Mouse (Mus musculus) embryonic stem cell, embryonic (primary cell): ENCODE measurements around the gene Adamts12.

Experiments used
- CTCF ChIA-PET, 4 experiments: fragments of 300-600 bp in 2 of 4; fragments of 350-600 bp in 2 of 4; sonication (Branson Sonifier 250); formaldehyde crosslinking; loops; one replicate each; lab custom pipeline; 2022; ENCODE audit warnings: inconsistent platforms in 2 of 4; lab: Charles Lee
- POLR2A ChIA-PET, 4 experiments: fragments of 300-600 bp in 2 of 4; fragments of 350-600 bp in 2 of 4; sonication (Branson Sonifier 250); formaldehyde crosslinking; loops; one replicate each; lab custom pipeline; 2022; ENCODE audit warnings: antibody characterized with exemption in 4 of 4, inconsistent platforms in 1 of 4; lab: Charles Lee

Gene Adamts12

DNA sequence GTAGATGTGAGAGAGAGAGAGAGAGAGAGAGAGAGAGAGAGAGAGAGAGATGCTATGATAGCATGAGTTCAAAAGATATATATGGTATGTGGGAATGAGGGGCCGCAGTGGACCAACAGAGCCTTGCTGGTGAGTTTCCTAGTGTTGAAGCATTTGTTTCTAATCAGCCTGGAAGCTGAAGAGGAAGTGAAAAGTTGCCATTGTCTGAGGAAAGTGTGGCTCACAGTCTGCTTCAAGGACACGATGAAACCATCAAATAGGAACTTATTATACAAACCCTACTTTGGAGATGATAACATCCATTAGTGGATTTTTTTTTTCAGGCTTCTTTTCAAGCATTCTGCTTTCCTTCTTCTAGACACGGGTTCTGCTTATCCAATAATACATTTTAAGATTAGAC is 52.3 kb downstream of the Adamts12 start:
- CTCF ChIA-PET, result interaction anchor here in 1 of 4 experiments (0.6 kb wide), 1 partner anchor 855 kb away, joined by 3 read pairs; no protein-coding TSS in a partner anchor
- POLR2A ChIA-PET, result interaction anchor here in 1 of 4 experiments (0.5 kb wide), 1 partner anchor 921 kb away, joined by 7 read pairs; no protein-coding TSS in a partner anchor

DNA sequence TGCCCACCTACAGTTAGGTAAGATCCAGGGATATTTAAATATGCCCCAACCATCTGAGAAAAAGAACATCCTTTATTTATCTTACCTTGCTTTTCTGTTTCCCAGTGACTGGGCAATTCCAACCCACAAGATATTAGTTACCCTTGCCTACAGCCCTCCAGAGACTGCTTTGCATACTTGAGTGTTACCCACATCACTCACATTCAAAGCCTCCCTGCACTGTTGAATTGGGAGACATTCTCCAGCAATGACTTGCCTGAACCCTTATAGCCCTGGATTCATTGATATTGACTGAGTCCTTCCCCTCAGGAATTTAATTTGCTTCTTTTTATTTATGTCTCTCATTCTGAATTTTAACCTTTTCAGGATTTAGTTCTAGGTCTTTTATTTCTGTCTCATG is 53.8 kb downstream of the Adamts12 start:
- ChIA-PET POLR2A (no interaction called here), CTCF (no interaction called here)

DNA sequence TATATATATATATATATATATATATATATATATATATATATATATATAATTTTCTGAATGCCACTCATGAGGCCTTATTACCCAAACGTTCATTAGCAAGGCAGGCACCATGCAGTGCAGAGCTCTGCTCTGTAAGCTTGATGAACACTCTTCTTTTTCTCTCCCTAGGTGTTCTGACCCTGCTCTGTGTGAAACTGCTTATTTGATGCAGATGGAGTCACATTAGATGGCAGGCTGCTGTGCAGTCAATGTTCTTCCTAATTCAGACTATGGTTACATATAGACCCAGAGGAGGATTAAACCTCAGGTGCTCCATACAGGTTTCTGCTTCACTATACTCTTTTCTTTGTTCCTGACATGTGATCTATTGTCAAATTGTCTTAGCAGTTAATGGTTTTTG is 57.1 kb downstream of the Adamts12 start:
- ChIA-PET POLR2A (no interaction called here), CTCF (interaction anchor here in 1 of 4 experiments (1.2 kb wide), 1 partner anchor 201 kb away, joined by 5 read pairs; no protein-coding TSS in a partner anchor)

DNA sequence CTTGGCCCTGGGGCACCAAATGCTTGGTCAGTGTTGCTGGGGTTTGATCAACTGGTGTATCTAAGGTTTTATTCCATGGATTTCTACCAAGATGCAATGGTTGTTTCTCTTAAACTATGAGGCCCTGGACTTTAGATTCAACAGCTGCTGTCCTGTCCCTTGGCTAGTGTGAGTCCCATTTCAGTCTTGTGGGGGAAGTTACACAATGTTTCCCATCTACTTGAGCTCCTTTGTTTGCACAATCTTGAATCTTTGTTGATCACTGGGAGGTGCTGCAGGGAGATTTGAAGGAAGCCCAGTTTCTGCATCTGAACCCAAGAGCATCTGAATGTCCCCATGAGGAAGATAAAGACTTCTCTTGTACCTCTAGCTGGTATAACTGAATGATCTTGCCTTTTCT is 60.8 kb downstream of the Adamts12 start:
- POLR2A ChIA-PET, result no interaction called here
- CTCF ChIA-PET, result no interaction called here

DNA sequence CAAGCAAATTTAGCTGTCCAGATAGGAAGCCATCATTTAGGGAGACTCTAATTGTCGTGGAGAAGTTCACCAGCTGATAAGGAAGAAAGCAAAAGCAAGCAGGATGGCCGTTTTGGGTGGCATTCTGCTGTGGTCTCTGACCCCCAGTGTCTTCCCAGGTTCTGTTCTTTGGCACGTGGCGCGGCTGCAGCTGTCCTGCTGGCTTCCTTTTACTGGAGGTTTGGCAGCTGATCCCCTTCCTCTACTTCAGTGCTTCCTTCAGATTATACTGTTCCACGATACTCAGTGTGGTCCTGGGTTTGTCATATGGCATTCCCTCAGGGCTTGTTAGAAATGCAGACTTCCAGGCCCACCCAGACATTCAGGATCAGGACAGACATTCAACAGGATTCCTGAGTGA is 63.9 kb downstream of the Adamts12 start:
- ChIA-PET POLR2A (no interaction called here), CTCF (no interaction called here)

DNA sequence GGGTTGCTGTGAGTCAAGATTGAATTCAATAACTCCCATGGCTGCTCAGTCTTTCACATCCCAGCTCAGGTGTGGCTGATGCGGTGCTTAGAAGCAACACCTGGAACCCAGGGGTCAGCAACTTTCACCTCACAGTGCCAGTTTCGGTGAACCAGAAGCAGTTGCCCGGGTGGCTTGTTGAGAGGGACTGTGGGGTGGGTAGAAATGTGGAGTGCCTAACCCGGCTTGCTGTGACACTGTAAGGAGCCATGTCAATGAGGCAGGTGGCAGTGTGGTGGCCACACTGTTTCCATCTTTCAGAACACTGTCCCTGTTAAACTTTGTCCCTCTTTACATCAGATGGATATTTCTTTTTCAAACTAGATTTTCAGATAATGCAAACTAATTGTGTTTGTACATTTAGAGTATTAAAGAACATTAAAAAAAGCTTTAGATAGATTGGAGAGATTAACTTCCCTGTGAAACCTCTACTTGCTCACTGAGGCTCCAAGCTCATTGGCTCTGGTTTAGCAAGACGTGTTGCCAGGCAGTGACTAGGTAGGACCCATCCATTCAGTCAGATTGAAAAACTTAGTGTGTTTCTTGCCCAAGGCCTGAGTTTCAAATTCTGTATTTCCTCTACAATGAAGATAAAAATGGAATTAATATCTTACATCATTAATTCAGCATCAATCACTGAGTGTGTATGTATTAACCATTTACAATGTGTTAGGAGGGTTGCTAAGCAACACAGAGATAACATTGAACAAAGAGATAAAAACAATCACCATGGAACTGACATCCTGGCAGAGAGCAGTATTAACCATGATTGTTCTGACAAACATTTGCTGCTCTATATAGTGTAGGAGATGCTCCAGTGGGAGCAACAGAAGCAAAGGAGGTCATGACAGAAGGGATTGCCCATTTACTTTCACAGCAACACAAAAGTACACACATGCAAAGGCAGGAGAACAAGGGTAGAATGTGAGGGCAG is 68.3 kb downstream of the Adamts12 start:
- ChIA-PET POLR2A (no interaction called here), CTCF (interaction anchor here in 1 of 4 experiments (0.6 kb wide), 1 partner anchor 415 kb away, joined by 3 read pairs; no protein-coding TSS in a partner anchor)

DNA sequence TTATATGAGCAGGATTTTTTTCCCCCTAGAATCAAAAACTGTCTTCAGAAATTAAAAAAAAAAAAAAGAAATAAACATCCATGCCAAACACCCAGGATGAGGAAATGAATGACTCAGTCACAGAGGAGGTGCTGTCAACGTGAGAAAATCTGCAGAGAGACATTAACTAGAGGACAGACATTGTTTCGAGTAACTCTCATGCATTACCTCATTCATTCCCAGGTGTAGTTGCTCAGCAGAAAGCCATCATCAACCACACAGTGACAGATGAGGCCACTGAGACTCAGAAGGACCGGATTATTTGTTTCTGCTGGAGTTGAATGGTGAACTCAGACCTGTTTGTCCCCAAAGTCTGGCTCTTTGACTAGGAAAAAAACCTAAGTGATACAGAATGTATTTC is 81.0 kb downstream of the Adamts12 start:
- CTCF ChIA-PET, result no interaction called here
- POLR2A ChIA-PET, result interaction anchor here in 1 of 4 experiments (0.6 kb wide), 1 partner anchor 940 kb away, joined by 3 read pairs; no protein-coding TSS in a partner anchor

DNA sequence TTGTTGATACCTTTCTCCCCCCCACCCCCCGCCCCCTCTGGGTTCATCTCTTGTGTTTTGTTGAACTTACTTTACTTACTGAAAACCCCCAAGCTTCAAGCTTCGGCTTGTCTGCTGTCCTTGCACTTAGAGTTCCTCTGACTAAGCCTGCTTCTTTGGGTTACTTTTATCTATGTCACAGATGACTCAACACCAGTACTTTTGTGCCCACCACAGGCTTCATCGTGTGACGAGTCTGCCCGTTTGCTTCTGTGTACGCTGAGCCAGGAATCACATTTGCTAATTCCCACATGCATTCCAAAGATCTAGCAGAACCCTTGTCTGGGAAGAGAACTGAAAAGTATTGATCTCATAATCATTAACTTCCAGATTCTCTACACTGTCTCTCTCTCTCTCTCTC is 94.8 kb downstream of the Adamts12 start:
- CTCF ChIA-PET, result interaction anchor here in 2 of 4 experiments (0.7 to 1.1 kb wide), 2 partner anchors 220 to 973 kb away, joined by 3 read pairs; no protein-coding TSS in a partner anchor
- POLR2A ChIA-PET, result no interaction called here

DNA sequence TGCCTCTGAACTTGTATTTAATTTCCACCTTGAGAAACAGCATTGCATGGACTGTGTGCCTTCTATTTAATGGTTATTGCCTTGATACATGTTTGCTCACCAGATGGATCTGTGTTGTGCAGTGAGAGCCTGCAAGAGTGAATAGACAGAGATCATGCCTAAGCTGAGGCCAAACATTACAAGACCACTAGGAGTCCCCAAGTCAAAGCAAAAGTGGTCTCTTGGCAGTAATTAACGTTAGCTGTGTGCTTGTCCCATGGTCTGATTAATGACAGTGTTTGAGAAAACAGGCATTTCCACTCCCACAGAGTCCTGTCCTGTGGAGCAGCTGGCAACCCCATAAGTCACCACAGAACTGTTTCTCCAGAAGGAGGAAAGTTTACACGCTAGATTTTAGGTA is 96.2 kb downstream of the Adamts12 start:
- ChIA-PET CTCF (interaction anchor here in 1 of 4 experiments (0.9 kb wide), 1 partner anchor 240 kb away, joined by 3 read pairs; no protein-coding TSS in a partner anchor), POLR2A (no interaction called here)

DNA sequence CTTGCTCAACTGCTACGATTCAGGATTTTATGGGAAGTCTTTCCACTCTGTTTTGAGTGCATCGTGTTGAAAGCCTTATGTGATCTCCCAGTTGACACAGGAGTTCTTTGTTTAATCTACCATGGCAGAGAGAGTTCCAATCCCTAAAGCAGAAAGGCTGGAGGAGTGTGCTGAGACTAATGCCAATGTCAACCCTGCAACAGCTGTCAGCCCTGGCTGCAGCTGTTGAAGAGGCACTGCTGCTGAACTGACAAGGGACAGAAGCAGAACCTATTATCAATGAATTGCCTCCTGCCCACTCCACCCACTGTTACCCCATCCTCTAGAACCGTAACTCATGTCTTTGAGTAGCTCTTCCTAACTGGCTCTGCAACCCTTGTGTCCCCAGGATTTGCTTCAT is 101.3 kb downstream of the Adamts12 start:
- ChIA-PET CTCF (no interaction called here), POLR2A (interaction anchor here in 1 of 4 experiments (0.6 kb wide), 1 partner anchor 190 kb away, joined by 4 read pairs; no protein-coding TSS in a partner anchor)

DNA sequence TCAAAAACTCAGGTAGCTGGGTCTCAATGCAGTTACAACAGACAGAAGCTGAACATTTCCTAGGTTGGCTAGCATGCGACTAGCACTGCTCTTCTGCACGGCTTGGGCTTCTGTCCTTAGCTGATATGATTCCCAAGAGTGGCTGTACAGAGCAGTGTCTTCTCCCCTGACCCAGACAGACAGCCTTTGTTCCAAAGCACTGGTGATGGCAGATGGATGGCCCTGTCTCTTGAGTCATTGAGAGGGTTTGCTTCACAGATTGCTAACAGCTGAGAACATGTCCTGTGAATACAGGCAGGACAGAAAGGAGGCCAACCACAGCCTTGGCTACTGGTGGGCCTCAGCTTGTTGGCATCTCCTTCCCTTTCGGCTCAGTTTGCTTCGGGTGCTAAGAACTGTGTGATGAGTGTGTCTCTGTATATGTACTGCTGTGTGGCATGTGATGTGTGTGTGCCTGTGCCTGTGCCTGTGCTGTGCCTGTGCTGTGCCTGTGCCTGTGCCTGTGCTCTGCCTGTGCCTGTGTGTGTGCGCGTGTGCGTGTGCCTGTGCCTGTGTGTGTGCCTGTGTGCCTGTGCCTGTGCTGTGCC is 109.4 kb downstream of the Adamts12 start:
- CTCF ChIA-PET, result no interaction called here

DNA sequence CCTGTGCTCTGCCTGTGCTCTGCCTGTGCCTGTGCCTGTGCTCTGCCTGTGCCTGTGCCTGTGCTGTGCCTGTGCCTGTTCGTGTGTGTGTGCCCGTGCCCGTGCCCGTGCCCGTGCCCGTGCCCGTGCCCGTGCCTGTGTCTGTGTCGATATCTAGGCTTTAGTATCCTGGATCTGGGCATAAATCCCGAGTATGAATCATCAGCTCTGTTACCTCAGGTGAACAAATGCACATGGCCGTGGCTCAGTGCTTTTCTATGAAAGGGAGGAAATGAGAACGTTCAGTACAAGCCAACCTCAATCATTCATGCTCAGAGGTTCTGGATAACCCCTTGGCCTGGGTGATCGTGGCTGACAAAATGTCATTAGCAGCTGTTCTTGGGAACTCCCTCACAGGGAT is 110.3 kb downstream of the Adamts12 start:
- CTCF ChIA-PET, result no interaction called here
- POLR2A ChIA-PET, result no interaction called here

More for the DNA sequence above, 109.4 kb downstream of the Adamts12 start:
- POLR2A ChIA-PET, result no interaction called here

DNA sequence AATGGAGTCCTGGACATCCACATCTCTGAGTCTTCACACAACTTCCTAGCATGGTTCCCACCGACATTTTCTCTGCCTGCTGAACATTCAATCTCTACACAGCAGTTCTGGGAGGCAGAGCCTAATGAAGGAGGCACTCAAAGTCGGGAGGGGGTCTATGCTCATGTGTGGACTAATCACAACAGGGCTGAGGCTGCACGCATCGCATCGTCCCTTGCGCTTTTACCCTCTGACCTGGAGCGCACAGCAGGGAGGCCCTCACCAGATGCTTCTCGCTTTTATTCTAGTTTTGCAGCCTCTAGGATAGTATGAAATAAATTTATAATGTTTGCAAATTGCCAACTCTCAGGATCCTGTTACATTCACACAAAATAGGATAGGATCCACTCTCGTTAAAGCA is 112.9 kb downstream of the Adamts12 start:
- POLR2A ChIA-PET, result interaction anchor here in 1 of 4 experiments (0.5 kb wide), 1 partner anchor 233 kb away, joined by 3 read pairs; no protein-coding TSS in a partner anchor
- CTCF ChIA-PET, result no interaction called here

DNA sequence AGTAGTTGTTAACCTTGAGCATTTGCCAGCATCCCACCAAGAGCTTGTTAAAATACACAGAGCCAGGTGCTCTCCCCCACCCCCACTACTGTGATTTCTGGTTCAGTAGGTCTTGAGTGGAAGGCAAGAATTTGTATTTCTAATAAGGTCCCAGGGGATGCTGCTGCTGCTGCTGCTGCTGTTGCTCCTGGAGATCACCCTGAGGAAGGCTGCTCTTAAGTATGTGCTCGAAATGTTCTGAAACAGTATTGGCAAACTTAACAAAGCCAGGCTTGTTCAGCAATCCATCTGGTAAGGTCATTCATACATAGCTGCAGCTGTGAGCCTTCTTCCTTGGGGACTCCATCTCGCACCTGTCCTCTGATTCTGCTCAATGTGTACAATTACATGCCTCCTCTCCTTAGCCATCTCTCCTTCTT is 115.2 kb downstream of the Adamts12 start:
- ChIA-PET POLR2A (no interaction called here), CTCF (interaction anchor here in 1 of 4 experiments (0.6 kb wide), 1 partner anchor 141 kb away, joined by 3 read pairs; no protein-coding TSS in a partner anchor)

DNA sequence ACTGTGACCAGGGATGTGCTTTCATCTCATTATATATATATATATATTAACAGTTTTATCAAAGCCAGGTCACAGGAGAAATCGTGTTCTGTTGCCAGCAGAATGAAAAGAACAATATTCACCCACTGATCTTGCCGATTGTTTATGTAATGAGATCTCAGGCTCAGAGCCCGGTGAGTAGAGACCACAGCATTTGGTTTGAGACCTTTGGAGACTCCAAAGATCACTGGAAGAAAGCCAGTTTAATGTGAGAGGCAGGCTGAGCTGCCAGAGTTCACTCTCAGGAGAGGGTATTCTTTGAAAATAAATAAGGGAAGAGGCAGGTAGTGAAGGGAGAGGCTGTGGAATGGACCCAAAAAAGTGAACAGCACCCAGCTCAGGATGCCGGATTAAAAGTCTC is 122.1 kb downstream of the Adamts12 start:
- CTCF ChIA-PET, result no interaction called here
- POLR2A ChIA-PET, result no interaction called here

DNA sequence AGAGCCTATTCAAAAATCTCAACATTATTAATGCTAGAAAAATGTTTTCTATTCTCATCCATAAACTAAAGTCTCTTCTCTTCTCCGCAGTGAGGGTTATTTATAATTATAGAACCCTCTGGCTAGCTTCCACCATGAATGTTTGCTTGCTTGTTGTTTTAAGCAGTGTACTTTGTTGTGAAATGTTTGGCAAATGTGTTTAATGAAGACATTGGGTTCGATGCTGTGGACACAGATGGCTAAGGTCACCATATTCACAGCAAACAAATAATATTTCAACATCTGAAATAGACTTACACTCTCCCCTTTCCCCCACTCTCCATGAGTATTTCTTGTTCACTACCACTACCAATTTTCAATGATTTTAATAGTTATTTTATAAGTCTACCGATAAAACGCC is 125.9 kb downstream of the Adamts12 start:
- POLR2A ChIA-PET, result no interaction called here

DNA sequence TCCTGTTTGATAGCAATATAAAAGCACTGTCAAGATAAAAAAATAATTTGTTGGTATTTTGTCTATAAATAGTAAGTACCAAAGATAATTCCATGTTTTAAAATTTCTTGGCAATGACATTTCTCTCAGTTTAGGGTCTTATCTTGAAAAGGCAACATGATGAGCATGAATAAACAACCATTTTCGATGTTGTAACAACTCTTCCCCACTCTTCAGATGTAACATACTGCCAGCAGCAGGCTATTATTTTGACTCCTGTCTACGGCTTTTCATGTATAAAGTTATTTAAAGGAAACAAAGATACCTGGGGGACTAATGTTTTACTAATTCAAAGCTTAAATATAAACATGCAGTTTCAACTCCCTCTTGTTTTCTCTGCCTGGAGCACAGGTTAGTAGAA is 128.2 kb downstream of the Adamts12 start:
- POLR2A ChIA-PET, result no interaction called here

More for the DNA sequence above, 125.9 kb downstream of the Adamts12 start:
- CTCF ChIA-PET, result no interaction called here

DNA sequence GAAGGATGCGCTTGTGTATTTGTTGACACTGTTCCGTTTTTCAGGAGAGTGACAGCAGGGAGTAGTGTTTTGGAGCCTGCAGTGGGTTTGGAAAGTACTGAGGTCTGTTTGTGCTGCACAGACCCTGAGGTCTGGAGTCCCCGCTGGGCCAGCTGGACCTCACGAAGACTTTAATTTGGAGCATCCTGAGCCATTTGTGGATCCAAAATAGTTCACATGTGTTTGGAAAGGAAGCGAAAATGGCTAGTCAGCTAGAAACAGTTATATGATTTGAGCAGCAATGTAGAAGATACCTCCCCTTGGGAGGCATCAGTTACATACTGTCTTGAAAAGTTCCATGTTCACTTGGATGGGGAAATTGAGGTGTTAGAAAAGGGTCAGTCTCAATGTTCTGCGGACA is 132.5 kb downstream of the Adamts12 start:
- POLR2A ChIA-PET, result no interaction called here
- CTCF ChIA-PET, result no interaction called here

More for the DNA sequence above, 128.2 kb downstream of the Adamts12 start:
- CTCF ChIA-PET, result no interaction called here

DNA sequence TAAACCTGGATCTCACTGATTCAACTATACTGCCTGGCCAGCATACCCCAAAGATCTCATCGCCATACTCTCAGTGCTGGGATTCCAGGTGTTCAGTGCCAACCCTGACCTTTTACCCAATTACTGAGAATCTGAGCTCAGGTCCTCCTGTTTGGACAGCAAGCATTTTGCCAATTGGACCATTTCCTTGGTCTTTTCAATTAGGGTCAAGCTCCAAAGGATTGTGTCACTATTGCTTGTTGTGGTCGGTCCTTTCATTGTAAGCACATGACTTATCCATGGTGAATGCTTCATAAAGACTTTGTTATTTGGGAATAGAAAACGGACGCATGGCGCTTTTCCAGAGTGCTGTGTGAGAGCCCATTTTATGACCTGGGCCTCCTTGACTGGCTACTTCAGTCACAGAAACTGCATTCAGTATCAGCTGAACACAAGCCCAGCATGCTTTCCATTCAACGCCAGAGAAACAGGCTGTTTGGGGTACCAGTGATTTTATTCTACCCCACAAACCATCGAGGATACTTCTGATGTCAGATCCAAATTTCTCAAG is 133.7 kb downstream of the Adamts12 start:
- CTCF ChIA-PET, result no interaction called here
- POLR2A ChIA-PET, result no interaction called here
